Mouse (Mus musculus) heart, postnatal 0 days (tissue): ENCODE results near the gene Atrnl1.

Experiments
- CTCF ChIP-seq: IDR thresholded peaks from 2 replicates; pipeline ENCODE4 v1.5.1; 2016; ENCODE audit warnings: antibody characterized with exemption, control low read depth, low read depth
- EP300 ChIP-seq: IDR thresholded peaks from 2 replicates; pipeline ENCODE4 v1.6.1; 2016; ENCODE audit warnings: antibody characterized with exemption, low read depth

DNA sequence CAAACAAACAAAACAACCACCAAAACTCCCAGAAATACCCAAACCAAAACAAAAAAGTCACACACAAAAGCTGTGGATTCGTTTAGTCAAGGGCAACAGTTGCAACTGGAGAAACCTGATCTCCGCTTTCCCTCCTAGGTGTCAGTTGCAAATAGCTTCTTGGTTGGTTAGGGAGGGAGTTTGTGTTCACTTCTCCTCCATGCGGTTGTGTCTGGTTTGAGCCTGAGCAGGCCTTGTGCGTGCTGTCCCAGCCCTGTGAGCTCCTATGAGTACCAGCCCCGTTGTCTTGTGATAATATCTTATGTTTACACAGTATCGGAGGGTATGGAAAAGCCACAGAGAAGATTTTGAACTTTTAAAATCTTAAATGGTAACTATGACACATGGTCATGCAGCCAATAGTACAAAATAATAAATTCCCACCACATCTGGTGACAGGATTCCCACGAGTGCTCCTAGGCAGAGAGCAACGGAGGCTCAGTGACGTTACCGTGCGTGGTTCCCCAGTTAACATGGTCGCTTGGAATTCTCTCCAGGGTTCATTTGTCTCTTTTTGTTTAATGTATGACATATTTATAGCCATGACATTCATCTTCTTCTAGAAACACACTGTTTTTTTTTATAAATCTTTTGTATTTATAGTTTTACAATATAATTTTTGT lies 46.7 kb downstream of the Atrnl1 start:
- TF ChIP-seq CTCF, result no peak
- TF ChIP-seq EP300, result no peak
